16 mouse cellular contexts compared by ENCODE assay signal in the genomic region with DNA sequence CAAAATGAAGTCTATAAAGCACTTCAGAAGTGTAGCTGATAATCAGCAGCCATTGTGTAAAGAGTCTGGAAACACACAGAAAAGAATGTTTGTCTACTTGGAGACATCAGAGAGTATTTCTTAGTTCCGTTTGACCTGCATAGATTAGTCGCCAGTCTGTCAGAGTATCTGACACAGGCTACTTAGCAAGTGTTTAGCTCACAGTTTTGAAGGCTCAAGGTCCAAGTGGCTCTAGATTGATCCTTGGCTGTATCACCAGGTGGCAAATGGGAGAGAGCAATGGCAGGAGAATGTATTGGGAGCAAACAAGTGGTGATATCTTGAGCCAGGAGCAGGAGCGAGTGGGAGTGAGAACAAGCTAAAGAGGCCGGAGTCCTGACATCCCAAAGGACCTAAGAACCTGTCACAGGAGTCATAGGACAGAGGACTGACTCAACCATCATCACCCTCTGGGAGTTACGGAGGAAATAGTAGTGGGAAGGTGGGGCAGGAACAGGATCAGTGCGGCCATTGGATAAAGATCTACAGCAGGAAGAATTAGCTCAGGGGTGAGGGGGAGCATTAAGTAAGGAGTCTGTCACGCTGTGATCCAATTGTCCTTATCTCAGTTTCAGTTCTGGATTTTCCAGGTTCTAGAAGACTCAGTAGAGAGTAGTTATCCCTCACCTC. TPM values are rescaled to one million over a fixed set of nuclear protein-coding genes. Genes with fewer than 3 reads are reported as not detected.
DNase-seq lines count a peak whose midpoint lies in the region; ATAC-seq and TF ChIP-seq lines count a peak whose summit lies in the region.
"Had no signal": no experiment of that assay in that cellular context is flagged by ENCODE, and none has a peak within 500 bp of the region (broad histone marks: within the 10 kb centered on the region; RNA-seq: fewer than 3 reads in every experiment).

No protein-coding gene starts in this region.

- DNase-seq in heart, adult 18-20 months: no peak
- no peak for DNase-seq in kidney, postnatal 4 days
- DNase-seq in urinary bladder, adult 2 months (ENCODE audit: low spot score): no peak
- DNase-seq: adrenal gland, postnatal 10 days; cerebellum, adult 2 months; gastrocnemius, postnatal 25 days; heart, postnatal 14 days; midbrain, embryonic 14.5 days; thymus, adult 18-20 months had no signal

- no peaks in the 10 kb centered on the region for H3K9me3 ChIP-seq in heart, embryonic 12.5 days (replicated peaks)
- no peaks in the 10 kb centered on the region for H3K9me3 ChIP-seq in kidney, embryonic 16.5 days (ENCODE audit: low read length)
- no peaks in the 10 kb centered on the region for H3K9me3 ChIP-seq in intestine, postnatal 0 days (ENCODE audit: control insufficient read depth)
- no peaks in the 10 kb centered on the region for H3K9me3 ChIP-seq in stomach, embryonic 15.5 days
- no peaks in the 10 kb centered on the region for H3K9me3 ChIP-seq in forebrain, embryonic 15.5 days
- H3K9me3 ChIP-seq: embryonic facial prominence, embryonic 12.5 days had no signal

- H3K36me3 ChIP-seq in heart, embryonic 12.5 days: no peaks in the 10 kb centered on the region
- H3K36me3 ChIP-seq in kidney, embryonic 16.5 days (ENCODE audit: insufficient read depth, low read length): no peaks in the 10 kb centered on the region
- no peaks in the 10 kb centered on the region for H3K36me3 ChIP-seq in intestine, postnatal 0 days (ENCODE audit: control insufficient read depth, insufficient read depth)
- H3K36me3 ChIP-seq in stomach, embryonic 15.5 days: no peaks in the 10 kb centered on the region
- H3K36me3 ChIP-seq in forebrain, embryonic 15.5 days: no peaks in the 10 kb centered on the region
- H3K36me3 ChIP-seq: embryonic facial prominence, embryonic 12.5 days had no signal

- H3K9ac ChIP-seq in heart, embryonic 12.5 days: no peak overlapping the region
- H3K9ac ChIP-seq in kidney, embryonic 16.5 days (replicated peaks; ENCODE audit: low read length): no peak overlapping the region
- no peak overlapping the region for H3K9ac ChIP-seq in intestine, postnatal 0 days (ENCODE audit: low read depth, low read length)
- H3K9ac ChIP-seq in stomach, embryonic 15.5 days: no peak overlapping the region
- no peak overlapping the region for H3K9ac ChIP-seq in forebrain, embryonic 15.5 days (replicated peaks)
- H3K9ac ChIP-seq: embryonic facial prominence, embryonic 12.5 days had no signal

- 0 out of 2 replicates have a peak overlapping the region, but pooled peaks have one; percentile 2 for H3K4me2 ChIP-seq in heart, embryonic 12.5 days
- H3K4me2 ChIP-seq in kidney, embryonic 16.5 days (replicated peaks; ENCODE audit: low read depth, low read length): peak overlapping the region; percentile 13
- peak overlapping the region; percentile 53 for H3K4me2 ChIP-seq in intestine, postnatal 0 days (replicated peaks; ENCODE audit: low read depth)
- 0 out of 2 replicates have a peak overlapping the region, but pooled peaks have one; percentile 27 for H3K4me2 ChIP-seq in stomach, embryonic 15.5 days
- H3K4me2 ChIP-seq in forebrain, embryonic 15.5 days (replicated peaks): no peak overlapping the region
- H3K4me2 ChIP-seq: embryonic facial prominence, embryonic 12.5 days had no signal

- ATAC-seq in heart, embryonic 12.5 days (ENCODE audit: insufficient number of reproducible peaks, low FRiP score): no peak
- peak; percentile 60; the same call in 1 of the 2 replicates for ATAC-seq in kidney, embryonic 16.5 days (ENCODE audit: low FRiP score, low TSS enrichment)
- ATAC-seq in intestine, postnatal 0 days: peak; percentile 79
- ATAC-seq in stomach, embryonic 15.5 days (ENCODE audit: insufficient read depth, low FRiP score, low read depth): peak; percentile 54
- ATAC-seq in forebrain, embryonic 15.5 days (replicated peaks): no peak
- ATAC-seq: hindbrain, postnatal 0 days had no signal

- peaks cover 25% of the 10 kb centered on the region for H3K4me1 ChIP-seq in heart, embryonic 12.5 days (replicated peaks)
- peaks cover 18% of the 10 kb centered on the region; the same call in 1 of the 2 replicates for H3K4me1 ChIP-seq in kidney, embryonic 16.5 days (ENCODE audit: insufficient read depth, low read length)
- no peaks in the 10 kb centered on the region for H3K4me1 ChIP-seq in intestine, postnatal 0 days (replicated peaks; ENCODE audit: control insufficient read depth, insufficient read depth, low read length)
- H3K4me1 ChIP-seq in stomach, embryonic 15.5 days: 0 out of 2 replicates have a peak, but pooled peaks cover 5% of the 10 kb centered on the region
- H3K4me1 ChIP-seq in forebrain, embryonic 15.5 days: no peaks in the 10 kb centered on the region
- H3K4me1 ChIP-seq: embryonic facial prominence, embryonic 12.5 days had no signal

- 49% methylated on average over 7 of the region's 7 CpGs for WGBS in heart, embryonic 12.5 days
- WGBS in kidney, embryonic 16.5 days: 73% methylated on average over 7 of the region's 7 CpGs
- WGBS in intestine, postnatal 0 days: 43% methylated on average over 7 of the region's 7 CpGs
- 60% methylated on average over 7 of the region's 7 CpGs for WGBS in stomach, embryonic 15.5 days
- WGBS in forebrain, embryonic 15.5 days: 91% methylated on average over 7 of the region's 7 CpGs

- H3K4me3 ChIP-seq in heart, embryonic 12.5 days: no peak overlapping the region
- H3K4me3 ChIP-seq in kidney, embryonic 16.5 days (ENCODE audit: low read length): no peak overlapping the region
- peak overlapping the region; percentile 9; the same call in 1 of the 2 replicates for H3K4me3 ChIP-seq in intestine, postnatal 0 days (ENCODE audit: low read depth, low read length)
- no peak overlapping the region for H3K4me3 ChIP-seq in stomach, embryonic 15.5 days (replicated peaks)
- H3K4me3 ChIP-seq in forebrain, embryonic 15.5 days: no peak overlapping the region
- H3K4me3 ChIP-seq: embryonic facial prominence, embryonic 12.5 days had no signal

- no peaks in the 10 kb centered on the region for H3K27me3 ChIP-seq in heart, embryonic 12.5 days (replicated peaks)
- no peaks in the 10 kb centered on the region for H3K27me3 ChIP-seq in kidney, embryonic 16.5 days (ENCODE audit: insufficient read depth, low read length)
- no peaks in the 10 kb centered on the region for H3K27me3 ChIP-seq in intestine, postnatal 0 days (replicated peaks; ENCODE audit: control insufficient read depth, insufficient read depth, low read length)
- H3K27me3 ChIP-seq in stomach, embryonic 15.5 days (replicated peaks): no peaks in the 10 kb centered on the region
- no peaks in the 10 kb centered on the region for H3K27me3 ChIP-seq in forebrain, embryonic 15.5 days
- H3K27me3 ChIP-seq: embryonic facial prominence, embryonic 12.5 days had no signal

- H3K27ac ChIP-seq in heart, embryonic 12.5 days (ENCODE audit: poor library complexity, severe bottlenecking): no peak overlapping the region
- peak overlapping the region; percentile 75 for H3K27ac ChIP-seq in kidney, embryonic 16.5 days (ENCODE audit: low read length)
- no peak overlapping the region; the same call in 1 of the 2 replicates for H3K27ac ChIP-seq in intestine, postnatal 0 days (ENCODE audit: low read depth, low read length)
- H3K27ac ChIP-seq in stomach, embryonic 15.5 days: peak overlapping the region; percentile 63
- H3K27ac ChIP-seq in forebrain, embryonic 15.5 days (replicated peaks): no peak overlapping the region
- H3K27ac ChIP-seq: embryonic facial prominence, embryonic 12.5 days; hindbrain, postnatal 0 days had no signal

- TF ChIP-seq CTCF in intestine, postnatal 0 days (IDR thresholded peaks at IDR 0.05; ENCODE audit: low read depth): no peak

RNA-seq across cellular contexts. Expression of gene Uhrf1bp1l, which starts 23.7 kb away (rescaled TPM):
- 21.9 and 25.3 TPM in 2 replicates for polyA plus RNA-seq in heart, embryonic 12.5 days (2016; fragmentation: Nextera tagmentation; extraction: Ambion mirVana)
- 10 to 100 TPM; 21.5 to 21.6 TPM for total RNA-seq in heart, adult 18-20 months (2021)
- polyA plus RNA-seq in kidney, embryonic 16.5 days (2015; fragmentation: Nextera tagmentation; extraction: Ambion mirVana): 35.9 and 38.6 TPM in 2 replicates
- 8.0 and 9.3 TPM in 2 replicates for polyA plus RNA-seq in intestine, postnatal 0 days (2015; fragmentation: Nextera tagmentation; extraction: Ambion mirVana)
- polyA plus RNA-seq in stomach, embryonic 15.5 days (2015; fragmentation: Nextera tagmentation; extraction: Ambion mirVana): 19.9 and 20.7 TPM in 2 replicates
- polyA plus RNA-seq in urinary bladder, adult 2 months (2012; rRNA removed): 42.7 and 43.8 TPM in 2 replicates
- polyA plus RNA-seq in forebrain, embryonic 15.5 days (2015; fragmentation: Nextera tagmentation; extraction: Ambion mirVana): 27.7 and 28.1 TPM in 2 replicates

RNA-seq across cellular contexts. Expression of gene Actr6, which starts 36.4 kb away (rescaled TPM):
- polyA plus RNA-seq in heart, embryonic 12.5 days (2016; fragmentation: Nextera tagmentation; extraction: Ambion mirVana): 27.4 and 27.7 TPM in 2 replicates
- 10 to 100 TPM; 13.4 to 14.2 TPM for total RNA-seq in heart, adult 18-20 months (2021)
- polyA plus RNA-seq in kidney, embryonic 16.5 days (2015; fragmentation: Nextera tagmentation; extraction: Ambion mirVana): 27.4 and 31.6 TPM in 2 replicates
- polyA plus RNA-seq in intestine, postnatal 0 days (2015; fragmentation: Nextera tagmentation; extraction: Ambion mirVana): 12.3 and 12.5 TPM in 2 replicates
- polyA plus RNA-seq in stomach, embryonic 15.5 days (2015; fragmentation: Nextera tagmentation; extraction: Ambion mirVana): 26.5 and 28.3 TPM in 2 replicates
- polyA plus RNA-seq in urinary bladder, adult 2 months (2012; rRNA removed): 12.0 and 14.4 TPM in 2 replicates
- polyA plus RNA-seq in forebrain, embryonic 15.5 days (2015; fragmentation: Nextera tagmentation; extraction: Ambion mirVana): 64.7 and 67.1 TPM in 2 replicates

Comparison
In these comparisons a context has a peak if more than half of its experiments do, and no peak if none do; other contexts are left out.
1. ATAC-seq: peak in kidney, embryonic 16.5 days (single experiment), intestine, postnatal 0 days (single experiment) and stomach, embryonic 15.5 days (single experiment); none in heart, embryonic 12.5 days (single experiment) and forebrain, embryonic 15.5 days (single experiment).
2. H3K27ac ChIP-seq: peak in kidney, embryonic 16.5 days (single experiment) and stomach, embryonic 15.5 days (single experiment); none in heart, embryonic 12.5 days (single experiment), intestine, postnatal 0 days (single experiment) and forebrain, embryonic 15.5 days (single experiment).